Mouse (Mus musculus): ENCODE results near the gene Ush1g. TPM values are rescaled to one million over a fixed set of nuclear protein-coding genes. Genes with fewer than 3 reads are reported as not detected.

Ush1g gene
- 0.37 and 0.47 TPM in 2 replicates for total RNA-seq (2014; rRNA removed)
- polyA plus RNA-seq (2015; fragmentation: Nextera tagmentation; extraction: Ambion mirVana): 0.10 and 0.13 TPM in 2 replicates

DNA sequence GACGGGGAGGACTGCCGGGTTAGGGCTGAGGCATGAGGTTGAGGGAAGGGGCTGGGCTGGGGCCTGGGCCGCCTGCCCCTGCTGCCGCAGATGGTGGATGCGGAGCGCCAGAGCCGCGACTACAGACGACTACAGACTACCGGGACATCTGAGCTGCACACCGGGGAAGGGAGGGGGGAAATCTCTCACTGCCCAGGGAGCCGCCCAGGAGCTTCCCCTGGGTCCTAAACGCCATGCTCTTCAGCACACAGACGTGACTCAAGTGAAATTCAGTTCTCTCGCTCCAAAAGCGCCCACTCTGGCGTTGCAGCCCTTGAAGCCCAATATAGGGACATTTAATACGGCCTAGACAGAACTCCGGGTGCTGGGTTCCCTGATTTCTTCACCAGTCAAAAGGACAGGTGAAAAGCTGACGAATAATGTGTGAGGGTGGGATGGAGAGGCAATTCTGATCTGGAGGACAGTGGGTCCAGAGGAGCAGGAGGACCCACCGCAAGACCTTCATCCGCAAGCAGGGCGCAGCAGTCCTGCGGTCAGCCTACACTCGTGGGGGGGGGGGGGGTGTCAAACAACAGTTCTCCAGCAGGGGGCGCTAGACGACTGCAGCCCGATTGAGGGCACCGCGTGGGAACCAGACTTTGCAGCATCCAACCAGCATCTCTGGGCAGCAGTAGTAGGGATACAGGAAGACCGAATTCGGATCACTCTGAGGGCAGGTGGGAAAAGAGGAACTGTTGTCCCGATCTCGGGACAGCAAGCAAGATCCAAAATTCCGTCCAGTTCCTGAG is at the start of gene Ush1g:
Gene Ush1g (minus strand): TSS at position 136 of the 788 bp plus-strand sequence.
- peak; percentile 82 for DNase-seq (ENCODE audit: low spot score)
- H3K4me3 ChIP-seq (ENCODE audit: low read length): peak within 1 kb of the TSS; percentile 14; the same call in 1 of the 2 replicates
- no peak within 1 kb of the TSS for H3K9ac ChIP-seq (replicated peaks; ENCODE audit: low read length)
- 6% methylated on average over 33 of the region's 35 CpGs for WGBS
- peaks cover 63% of the 10 kb centered on the region for H3K27me3 ChIP-seq (ENCODE audit: insufficient read depth, low read length)
- H3K36me3 ChIP-seq (ENCODE audit: insufficient read depth, low read length): no peaks in the 10 kb centered on the region
- H3K4me2 ChIP-seq (ENCODE audit: low read depth, low read length): peak within 1 kb of the TSS; percentile 28
- H3K4me1 ChIP-seq (ENCODE audit: insufficient read depth, low read length): 0 out of 2 replicates have a peak, but pooled peaks cover 6% of the 10 kb centered on the region
- TF ChIP-seq CTCF (IDR thresholded peaks at IDR 0.05; ENCODE audit: low read depth): peak; percentile 98
- peak; percentile 78 for ATAC-seq
- no peak within 1 kb of the TSS for H3K27ac ChIP-seq
- no peaks in the 10 kb centered on the region for H3K9me3 ChIP-seq (ENCODE audit: low read length)

DNA sequence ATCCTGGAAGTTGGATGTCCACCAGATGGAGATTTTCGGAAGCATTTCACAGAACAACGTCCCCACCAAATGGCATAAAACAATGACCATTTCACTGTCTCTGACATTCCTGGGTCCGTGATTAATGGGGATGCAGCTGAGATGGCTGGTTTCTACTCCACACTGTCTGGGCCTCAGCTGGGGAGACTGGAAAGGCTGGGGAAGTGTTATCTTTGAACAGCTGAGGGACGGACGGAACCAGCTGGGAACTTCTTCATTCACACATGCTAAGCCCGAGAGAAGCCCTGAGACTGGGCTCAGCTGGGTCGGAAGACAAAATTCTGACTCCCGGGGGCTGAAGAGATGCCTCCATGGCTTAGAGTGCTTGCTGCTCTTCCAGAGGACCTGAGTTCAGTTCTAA is 49.5 kb upstream of the Ush1g start:
- H3K4me3 ChIP-seq (ENCODE audit: low read length): no peak overlapping the region
- WGBS: 56% methylated on average over 8 of the region's 8 CpGs

DNA sequence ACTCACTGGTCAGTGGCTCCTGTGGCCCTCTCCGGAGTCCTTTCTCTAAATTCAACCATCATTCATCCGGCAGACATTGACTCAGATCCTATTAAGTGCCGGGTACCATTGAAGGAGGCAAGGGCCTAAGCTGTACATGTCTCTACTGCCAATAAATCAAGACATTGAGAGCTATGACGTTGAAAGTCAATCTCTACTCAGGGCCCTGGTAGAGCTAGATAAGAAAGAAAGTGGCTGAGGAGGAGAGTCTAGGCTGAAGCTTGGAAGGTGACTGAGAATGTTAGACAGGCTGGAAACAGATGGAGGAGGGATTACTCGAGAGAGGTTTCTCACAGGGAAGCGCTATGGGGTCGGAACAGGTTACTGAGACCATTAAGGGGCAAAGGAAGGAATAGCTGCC is 48.5 kb upstream of the Ush1g start:
- H3K4me3 ChIP-seq (ENCODE audit: low read length): no peak overlapping the region

More for the DNA sequence above, 49.5 kb upstream of the Ush1g start:
- no peak for DNase-seq (ENCODE audit: low spot score)
- H3K36me3 ChIP-seq (ENCODE audit: insufficient read depth, low read length): no peaks in the 10 kb centered on the region
- H3K9me3 ChIP-seq (ENCODE audit: low read length): no peaks in the 10 kb centered on the region
- peaks cover 14% of the 10 kb centered on the region for H3K4me1 ChIP-seq (ENCODE audit: insufficient read depth, low read length)
- ATAC-seq: no peak
- H3K9ac ChIP-seq (replicated peaks; ENCODE audit: low read length): no peak overlapping the region
- no peaks in the 10 kb centered on the region for H3K27me3 ChIP-seq (ENCODE audit: insufficient read depth, low read length)
- H3K4me2 ChIP-seq (ENCODE audit: low read depth, low read length): no peak overlapping the region
- no peak for TF ChIP-seq CTCF (IDR thresholded peaks at IDR 0.05; ENCODE audit: low read depth)
- H3K27ac ChIP-seq: no peak overlapping the region

DNA sequence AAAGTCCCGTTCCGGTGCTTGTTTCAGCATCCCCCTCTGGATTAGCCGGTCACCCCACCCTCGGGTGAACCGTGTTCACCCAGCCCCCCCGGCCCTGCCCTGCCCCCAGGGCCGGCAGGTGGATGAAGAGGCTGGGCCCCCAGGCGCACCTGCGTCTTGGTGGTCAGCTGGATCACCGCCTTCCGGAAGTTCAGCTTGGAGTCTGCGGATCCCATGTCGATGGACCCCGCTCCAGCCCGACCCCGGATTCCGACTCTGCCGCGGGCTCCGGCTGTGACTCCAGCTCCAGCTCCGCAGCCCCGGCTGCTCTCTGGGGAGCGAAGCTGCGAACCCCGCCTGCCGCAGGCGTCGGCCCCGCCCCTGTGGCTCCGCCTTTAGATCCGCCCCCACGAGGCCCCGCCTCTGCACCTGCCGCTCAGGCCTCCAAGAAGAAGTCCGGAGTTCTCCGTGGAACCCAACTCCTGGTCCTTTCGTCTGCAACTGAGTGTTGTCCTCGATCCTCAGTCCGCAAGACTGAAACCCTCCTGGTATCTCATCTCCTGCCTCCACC is 45.6 kb upstream of the Ush1g start, which contains the start of gene Hid1:
Gene Hid1 (minus strand): TSS at position 362 of the 550 bp plus-strand sequence.
- H3K9ac ChIP-seq (replicated peaks; ENCODE audit: low read length): peak within 1 kb of the TSS; percentile 80
- ATAC-seq (peak; percentile 52), DNase-seq (ENCODE audit: low spot score) (peak; percentile 91)
- no peaks in the 10 kb centered on the region for H3K27me3 ChIP-seq (ENCODE audit: insufficient read depth, low read length)
- TF ChIP-seq CTCF (IDR thresholded peaks at IDR 0.05; ENCODE audit: low read depth): no peak
- peak within 1 kb of the TSS; percentile 94 for H3K4me2 ChIP-seq (ENCODE audit: low read depth, low read length)
- H3K9me3 ChIP-seq (ENCODE audit: low read length): no peaks in the 10 kb centered on the region
- H3K27ac ChIP-seq: peak within 1 kb of the TSS; percentile 90
- no peaks in the 10 kb centered on the region for H3K36me3 ChIP-seq (ENCODE audit: insufficient read depth, low read length)
- H3K4me1 ChIP-seq (ENCODE audit: insufficient read depth, low read length): peaks cover 14% of the 10 kb centered on the region
- H3K4me3 ChIP-seq (ENCODE audit: low read length): peak within 1 kb of the TSS; percentile 74
- WGBS: under 1% methylated on average over 39 of the region's 39 CpGs

More for the DNA sequence above, 48.5 kb upstream of the Ush1g start:
- TF ChIP-seq CTCF (IDR thresholded peaks at IDR 0.05; ENCODE audit: low read depth): no peak
- no peaks in the 10 kb centered on the region for H3K9me3 ChIP-seq (ENCODE audit: low read length)
- no peak overlapping the region for H3K27ac ChIP-seq
- DNase-seq (ENCODE audit: low spot score): no peak
- no peak for ATAC-seq
- no peak overlapping the region for H3K4me2 ChIP-seq (ENCODE audit: low read depth, low read length)
- no peak overlapping the region for H3K9ac ChIP-seq (replicated peaks; ENCODE audit: low read length)
- no peaks in the 10 kb centered on the region for H3K36me3 ChIP-seq (ENCODE audit: insufficient read depth, low read length)
- H3K4me1 ChIP-seq (ENCODE audit: insufficient read depth, low read length): peaks cover 23% of the 10 kb centered on the region
- 62% methylated on average over 7 of the region's 7 CpGs for WGBS
- H3K27me3 ChIP-seq (ENCODE audit: insufficient read depth, low read length): no peaks in the 10 kb centered on the region

DNA sequence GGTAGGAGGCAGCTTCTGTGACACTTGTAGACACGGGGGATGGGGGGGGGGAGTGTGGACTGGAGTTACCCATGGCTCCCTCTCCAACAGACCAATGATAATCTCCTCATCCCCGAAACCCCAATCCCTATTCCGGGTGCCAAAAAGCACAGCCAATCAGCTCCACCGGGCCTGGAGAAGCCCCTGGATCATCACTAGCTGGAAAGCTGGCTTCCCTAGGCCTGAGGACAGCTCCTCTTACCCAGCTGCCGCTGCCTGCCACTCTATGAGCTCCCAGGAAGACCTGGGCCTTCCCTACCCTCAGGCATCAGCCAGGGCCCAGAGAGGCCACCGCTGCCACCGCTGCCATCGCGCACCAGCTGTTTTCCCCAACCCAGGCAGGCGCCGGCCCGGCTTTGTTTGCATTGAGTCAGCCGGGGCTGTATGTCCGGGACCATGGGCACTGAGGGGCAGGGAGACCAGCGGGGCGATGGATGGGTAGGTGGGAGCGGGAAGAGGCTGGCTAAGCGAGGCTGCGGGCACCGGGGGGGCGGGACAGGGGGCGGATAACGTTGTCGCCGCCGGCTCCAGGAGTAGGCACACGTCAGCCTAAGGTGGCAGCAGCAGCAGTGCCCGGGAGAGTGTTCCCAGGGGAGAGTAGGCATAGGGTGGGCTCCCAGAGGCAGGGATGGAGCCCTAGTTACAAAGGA is 45.0 kb upstream of the Ush1g start:
- H3K4me1 ChIP-seq (ENCODE audit: insufficient read depth, low read length): peaks cover 14% of the 10 kb centered on the region
- peak; percentile 87 for DNase-seq (ENCODE audit: low spot score)
- WGBS: under 1% methylated on average over 28 of the region's 28 CpGs

DNA sequence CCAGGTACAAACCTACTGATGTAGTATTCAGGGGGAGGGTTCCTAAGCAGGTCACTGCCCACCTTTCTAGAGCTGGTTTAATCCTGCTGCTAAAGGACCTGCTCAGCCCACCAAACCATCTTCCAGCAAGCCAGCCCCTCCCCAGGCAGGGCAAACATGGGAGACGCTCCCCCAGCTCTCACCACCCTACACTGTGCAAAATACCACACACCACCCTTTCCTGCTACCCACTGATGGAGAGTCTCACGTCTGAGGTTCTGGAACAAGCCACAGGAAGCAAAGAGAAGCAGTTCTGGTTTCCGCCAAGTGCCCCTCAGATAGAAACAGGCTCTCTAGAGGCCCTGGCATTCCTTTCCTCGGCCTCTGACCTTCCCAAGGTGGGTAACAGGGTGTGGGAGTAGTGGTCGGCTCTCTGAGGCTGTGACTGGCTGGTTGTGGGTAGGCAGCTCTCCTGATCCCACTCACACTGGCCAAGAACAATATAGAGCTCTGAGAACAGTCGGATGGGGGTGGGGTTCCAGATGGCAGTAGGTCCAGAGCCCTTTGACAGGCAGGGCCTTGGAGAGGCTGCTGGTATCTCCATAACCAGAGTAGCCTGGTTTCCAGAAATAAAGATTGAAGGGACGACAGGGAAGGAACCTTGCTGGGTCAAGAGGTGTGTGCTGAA is 44.3 kb upstream of the Ush1g start:
- Histone ChIP-seq H3K4me3 (ENCODE audit: low read length) (peak overlapping the region; percentile 74), H3K27me3 (ENCODE audit: insufficient read depth, low read length) (no peaks in the 10 kb centered on the region), H3K36me3 (ENCODE audit: insufficient read depth, low read length) (no peaks in the 10 kb centered on the region), H3K27ac (peak overlapping the region; percentile 90), H3K9me3 (ENCODE audit: low read length) (no peaks in the 10 kb centered on the region), H3K4me1 (ENCODE audit: insufficient read depth, low read length) (peaks cover 14% of the 10 kb centered on the region), H3K9ac (replicated peaks; ENCODE audit: low read length) (peak overlapping the region; percentile 80; the same call in 1 of the 2 replicates), H3K4me2 (ENCODE audit: low read depth, low read length) (peak overlapping the region; percentile 94)
- peak; percentile 54 for ATAC-seq
- DNase-seq (ENCODE audit: low spot score): no peak
- 49% methylated on average over 7 of the region's 7 CpGs for WGBS
- no peak for TF ChIP-seq CTCF (IDR thresholded peaks at IDR 0.05; ENCODE audit: low read depth)

More for the DNA sequence above, 45.0 kb upstream of the Ush1g start:
- no peaks in the 10 kb centered on the region for H3K36me3 ChIP-seq (ENCODE audit: insufficient read depth, low read length)
- no peaks in the 10 kb centered on the region for H3K9me3 ChIP-seq (ENCODE audit: low read length)
- peak overlapping the region; percentile 94 for H3K4me2 ChIP-seq (ENCODE audit: low read depth, low read length)
- no peak for TF ChIP-seq CTCF (IDR thresholded peaks at IDR 0.05; ENCODE audit: low read depth)
- H3K27me3 ChIP-seq (ENCODE audit: insufficient read depth, low read length): no peaks in the 10 kb centered on the region
- peak overlapping the region; percentile 74 for H3K4me3 ChIP-seq (ENCODE audit: low read length)
- H3K27ac ChIP-seq: peak overlapping the region; percentile 90
- ATAC-seq: peak; percentile 87
- peak overlapping the region; percentile 80 for H3K9ac ChIP-seq (replicated peaks; ENCODE audit: low read length)
